Mouse (Mus musculus) ES-E14 (cell line): ENCODE results near the gene Ppp1r11. TPM values are rescaled to one million over a fixed set of nuclear protein-coding genes. Genes with fewer than 3 reads are reported as not detected.

ENCODE experiments used
- DNase-seq: peaks from one replicate; pipeline ENCODE4 v3.0.0-alpha.2; 2013; ENCODE audit warnings: low read depth, low spot score
- H3K27ac ChIP-seq: 2 replicates; pipeline ENCODE4 v1.5.1; 2012; ENCODE audit warnings: low read depth, mild to moderate bottlenecking, low read length, moderate library complexity, mixed read lengths; ENCODE audit not compliant: poor library complexity, insufficient read depth, severe bottlenecking
- H3K36me3 ChIP-seq: 2 replicates; pipeline ENCODE4 v1.6.1; 2012; ENCODE audit warnings: mild to moderate bottlenecking, low read length, moderate library complexity, mixed read lengths; ENCODE audit not compliant: control insufficient read depth, poor library complexity, insufficient read depth, severe bottlenecking
- H3K4me1 ChIP-seq, 2 experiments: fragments of 150-350 bp in 1 of 2; sonication (generic) in 1 of 2; 2 replicates each; pipeline ENCODE4 v1.6.1; 2012; ENCODE audit warnings: low read length in 2 of 2, mild to moderate bottlenecking in 1 of 2, mixed read lengths in 1 of 2; ENCODE audit not compliant: control insufficient read depth in 2 of 2, insufficient read depth in 2 of 2, poor library complexity in 1 of 2
- H3K4me3 ChIP-seq, 2 experiments: fragments of 150-350 bp in 1 of 2; sonication (generic) in 1 of 2; 2 replicates each; pipeline ENCODE4 v1.5.1; 2012; ENCODE audit warnings: low read length in 2 of 2, low read depth in 1 of 2, mild to moderate bottlenecking in 1 of 2, mixed read lengths in 1 of 2; ENCODE audit not compliant: insufficient read depth in 1 of 2, poor library complexity in 1 of 2, severe bottlenecking in 1 of 2
- H3K9ac ChIP-seq: 2 replicates; pipeline ENCODE4 v1.6.1; 2012; ENCODE audit warnings: low read depth, mild to moderate bottlenecking, low read length, mixed read lengths; ENCODE audit not compliant: poor library complexity, insufficient read depth, severe bottlenecking
- H3K9me3 ChIP-seq: fragments of 150-350 bp; sonication (generic); 2 replicates; pipeline ENCODE4 v1.6.1; 2012; ENCODE audit warnings: low read depth, mild to moderate bottlenecking, low read length; ENCODE audit not compliant: control insufficient read depth, insufficient read depth
- CHD2 ChIP-seq: IDR thresholded peaks from 2 replicates; pipeline ENCODE4 v1.6.1; 2014; ENCODE audit warnings: mild to moderate bottlenecking, low read depth, low read length, inconsistent platforms
- HCFC1 ChIP-seq: IDR thresholded peaks from 2 replicates; pipeline ENCODE4 v1.6.1; 2012; ENCODE audit warnings: low read length, inconsistent platforms, borderline replicate concordance; ENCODE audit not compliant: insufficient read depth
- MAFK ChIP-seq: IDR thresholded peaks from 2 replicates; pipeline ENCODE4 v1.6.1; 2014; ENCODE audit warnings: mild to moderate bottlenecking, low read depth, low read length, inconsistent platforms; ENCODE audit not compliant: insufficient read depth
- ZC3H11A ChIP-seq: IDR thresholded peaks from 2 replicates; pipeline ENCODE4 v1.6.1; 2012; ENCODE audit warnings: low read depth, mild to moderate bottlenecking, inconsistent platforms, low read length, borderline replicate concordance
- ZNF384 ChIP-seq: IDR thresholded peaks from 2 replicates; pipeline ENCODE4 v1.6.1; 2012; ENCODE audit warnings: low read depth, low read length, inconsistent platforms
- in situ Hi-C, 2 experiments: fragments of 600-800 bp; cut with MboI; formaldehyde crosslinking; loops; one replicate each; pipeline ENCODE4 v1.15.1; 2025; ENCODE audit warnings: low sequenced_read_pairs in 2 of 2, inconsistent platforms in 1 of 2; ENCODE audit not compliant: unreplicated experiment in 2 of 2
- total RNA-seq: library from RNA; depleted of rRNA; stranded (reverse); fragments of 300-350 nt; gene quantifications from 2 replicates; pipeline ENCODE4 v1.2.3, GENCODE M21; 2012; rRNA removed

The Ppp1r11 gene
- 76.4 and 108 TPM in 2 replicates for total RNA-seq

- H3K9me3 ChIP-seq = no peaks in the 10 kb centered on the region
- DNase-seq = peak; percentile 99
- H3K4me3 ChIP-seq = peak within 1 kb of the TSS; percentile 93 to 97
- in situ Hi-C loops = no loop called here
- H3K27ac ChIP-seq = peak within 1 kb of the TSS; percentile 64
- H3K36me3 ChIP-seq = peaks cover 6% of the 10 kb centered on the region
- peak within 1 kb of the TSS; percentile 83 for H3K9ac ChIP-seq
- H3K4me1 ChIP-seq = peaks cover 0 to 5% of the 10 kb centered on the region in 2 experiments; a peak in 3 of 4 replicates
- TF ChIP-seq CHD2 (peak; percentile 62; the same call in 1 of the 2 replicates), MAFK (peak; percentile 61; the same call in 1 of the 2 replicates), HCFC1 (peak; percentile 88), ZNF384 (0 out of 2 replicates have a peak, but pooled peaks have one; percentile 16), ZC3H11A (no peak)
These were observed at the start of gene Ppp1r11 for GRCm38 (mm10) chr17:36950981-36951947. Gene Ppp1r11, minus strand, starts transcription at chr17:36951741.

- Histone ChIP-seq H3K27ac (peak within 1 kb of the TSS; percentile 63; the same call in 1 of the 2 replicates), H3K36me3 (peaks cover 18% of the 10 kb centered on the region), H3K9me3 (no peaks in the 10 kb centered on the region), H3K4me3 (peak within 1 kb of the TSS; percentile 32 to 48; a peak in 3 of 4 replicates), H3K9ac (no peak within 1 kb of the TSS; the same call in 1 of the 2 replicates), H3K4me1 (peaks cover 9 to 20% of the 10 kb centered on the region in 2 experiments)
- no peak for DNase-seq
- TF ChIP-seq ZNF384 (no peak), CHD2 (no peak), ZC3H11A (no peak)
- in situ Hi-C loops = no loop called here
These were observed 49.3 kb upstream of the Ppp1r11 start, which contains the start of gene Zfp57 for GRCm38 (mm10) chr17:37000863-37001262. Gene Zfp57, plus strand, starts transcription at chr17:37001163.

GRCm38 (mm10) chr17:36998477-36998876, 46.9 kb upstream of the Ppp1r11 start:
- in situ Hi-C loops = no loop called here
- H3K36me3 ChIP-seq = no peaks in the 10 kb centered on the region
- peaks cover 14 to 27% of the 10 kb centered on the region in 2 experiments for H3K4me1 ChIP-seq
- H3K4me3 ChIP-seq = no peak overlapping the region
- no peak for DNase-seq
- H3K9ac ChIP-seq = peak overlapping the region; percentile 33; the same call in 1 of the 2 replicates
- no peaks in the 10 kb centered on the region for H3K9me3 ChIP-seq
- peak overlapping the region; percentile 92; the same call in 1 of the 2 replicates for H3K27ac ChIP-seq
- TF ChIP-seq ZC3H11A = no peak
- TF ChIP-seq HCFC1 = no peak
- no peak for TF ChIP-seq CHD2
- TF ChIP-seq ZNF384 = no peak
- no peak for TF ChIP-seq MAFK

GRCm38 (mm10) chr17:36997033-36997735, 45.6 kb upstream of the Ppp1r11 start:
- Histone ChIP-seq H3K9me3 (no peaks in the 10 kb centered on the region), H3K4me3 (peak overlapping the region in 1 of 2 experiments; percentile 15; a peak in 1 of 4 replicates), H3K27ac (peak overlapping the region; percentile 92; the same call in 1 of the 2 replicates), H3K36me3 (no peaks in the 10 kb centered on the region), H3K4me1 (peaks cover 14 to 28% of the 10 kb centered on the region in 2 experiments), H3K9ac (peak overlapping the region; percentile 33; the same call in 1 of the 2 replicates)
- in situ Hi-C loops = no loop called here
- peak; percentile 99 for DNase-seq
- TF ChIP-seq ZC3H11A = peak; percentile 63; the same call in 1 of the 2 replicates
- no peak for TF ChIP-seq MAFK
